Mouse (Mus musculus): ENCODE data around the gene Itga4.

GRCm38 (mm10) chr2:79231056-79231949, 23.9 kb upstream of the Itga4 start:
- TF ChIP-seq POLR2A (IDR thresholded peaks at IDR 0.05; ENCODE audit: insufficient read depth, low read depth, low read length) (no peak), CTCF (IDR thresholded peaks at IDR 0.05; ENCODE audit: insufficient read depth, low read depth, low read length) (no peak)
